Mouse (Mus musculus): ENCODE results near the gene Dtd1.

DNA sequence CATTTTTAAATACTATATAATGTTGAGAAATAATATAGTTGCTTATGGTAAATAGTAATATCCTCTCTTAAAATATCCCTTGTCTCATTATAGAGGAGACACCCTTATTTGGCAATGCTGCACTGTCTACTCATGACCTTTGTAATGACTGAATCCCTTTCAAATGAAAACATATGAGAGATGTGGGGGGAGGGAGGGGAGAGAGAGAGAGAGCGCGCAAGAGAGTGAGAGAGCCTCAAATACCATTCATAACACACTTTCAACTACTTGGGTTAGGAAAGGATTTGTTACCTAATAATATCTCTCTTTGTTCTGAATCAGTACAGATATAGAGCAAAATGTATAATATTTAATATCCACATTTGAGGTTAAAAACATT, 169.4 kb downstream of the Dtd1 start:
- TF ChIP-seq GATA1 (IDR thresholded peaks at IDR 0.05; ENCODE audit: borderline replicate concordance, low read length) = no peak
- no peak for TF ChIP-seq FLI1 (IDR thresholded peaks at IDR 0.05; ENCODE audit: low read length)
